Mouse (Mus musculus) cerebellum, adult 2 months (tissue): ENCODE data around the gene Maz.

Experiments
- CTCF ChIP-seq: fragments of 200-500 bp; IDR thresholded peaks from 2 replicates; pipeline ENCODE4 v1.5.1; 2011; ENCODE audit warnings: low read depth, mild to moderate bottlenecking, control low read depth, low read length, moderate library complexity, borderline replicate concordance; ENCODE audit not compliant: insufficient read depth
- POLR2A ChIP-seq: fragments of 200-500 bp; IDR thresholded peaks from 2 replicates; pipeline ENCODE4 v1.6.1; 2011; ENCODE audit warnings: low read length, control low read depth, borderline replicate concordance; ENCODE audit not compliant: insufficient read depth

DNA sequence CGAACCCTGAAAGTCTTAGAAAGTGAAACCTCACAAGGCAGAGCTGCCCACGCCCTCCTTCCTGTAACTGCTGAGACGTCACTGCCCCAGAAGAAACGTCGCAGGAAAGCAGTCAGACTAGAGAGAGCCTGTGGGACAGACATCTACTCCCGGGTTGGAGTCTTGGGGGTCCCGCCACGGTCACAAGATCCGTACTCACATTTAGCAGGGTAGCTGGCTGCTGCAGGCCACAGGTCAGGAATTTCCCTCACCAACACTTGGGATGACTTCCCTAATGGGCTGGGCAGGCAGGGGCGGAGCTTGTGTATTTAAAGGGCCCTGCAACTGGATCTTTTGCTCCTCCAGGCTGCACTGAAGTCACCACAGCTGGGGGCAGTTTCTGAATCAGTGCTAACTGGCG lies 12.5 kb downstream of the Maz start, which contains the start of gene Mvp:
- TF ChIP-seq CTCF, result no peak
- TF ChIP-seq POLR2A, result peak; percentile 31; the same call in 1 of the 2 replicates
